Mouse (Mus musculus): ENCODE measurements around the gene Nrtn.

Nrtn gene

GRCm38 (mm10) chr17:56762769-56763731 is 5.7 kb upstream of the Nrtn start:
- DNase-seq (ENCODE audit: low read depth, low spot score): peak; percentile 84

- DNase-seq (ENCODE audit: low read depth, low spot score): peak; percentile 86
These were observed 4.7 kb upstream of the Nrtn start for GRCm38 (mm10) chr17:56761991-56762410.

GRCm38 (mm10) chr17:56761077-56761476 is 3.7 kb upstream of the Nrtn start:
- no peak for DNase-seq (ENCODE audit: low read depth, low spot score)

- DNase-seq (ENCODE audit: low read depth, low spot score): no peak
These were observed 1.9 kb upstream of the Nrtn start for GRCm38 (mm10) chr17:56759261-56759660.

- DNase-seq (ENCODE audit: low read depth, low spot score): peak; percentile 92
These were observed 802 bp upstream of the Nrtn start for GRCm38 (mm10) chr17:56758132-56758531.

GRCm38 (mm10) chr17:56756703-56757399 is 479 bp downstream of the Nrtn start:
- DNase-seq (ENCODE audit: low read depth, low spot score): no peak

- DNase-seq (ENCODE audit: low read depth, low spot score): peak; percentile 49
These were observed 2.8 kb downstream of the Nrtn start for GRCm38 (mm10) chr17:56754271-56755185.

- DNase-seq (ENCODE audit: low read depth, low spot score): no peak
These were observed 3.9 kb downstream of the Nrtn start for GRCm38 (mm10) chr17:56753452-56753851.

- peak; percentile 92 for DNase-seq (ENCODE audit: low read depth, low spot score)
These were observed 5.8 kb downstream of the Nrtn start for GRCm38 (mm10) chr17:56751404-56752072.

- DNase-seq (ENCODE audit: low read depth, low spot score): no peak
These were observed 13.2 kb downstream of the Nrtn start for GRCm38 (mm10) chr17:56744173-56744572.

- peak; percentile 75 for DNase-seq (ENCODE audit: low read depth, low spot score)
These were observed 16.6 kb downstream of the Nrtn start for GRCm38 (mm10) chr17:56740788-56741160.

GRCm38 (mm10) chr17:56740118-56740787 is 17.1 kb downstream of the Nrtn start:
- no peak for DNase-seq (ENCODE audit: low read depth, low spot score)

- no peak for DNase-seq (ENCODE audit: low read depth, low spot score)
These were observed 19.1 kb downstream of the Nrtn start for GRCm38 (mm10) chr17:56738221-56738620.

GRCm38 (mm10) chr17:56736534-56736933 is 20.8 kb downstream of the Nrtn start:
- peak; percentile 77 for DNase-seq (ENCODE audit: low read depth, low spot score)

- no peak for DNase-seq (ENCODE audit: low read depth, low spot score)
These were observed 27.7 kb downstream of the Nrtn start for GRCm38 (mm10) chr17:56729656-56730055.

GRCm38 (mm10) chr17:56729151-56729550 is 28.2 kb downstream of the Nrtn start:
- DNase-seq (ENCODE audit: low read depth, low spot score): no peak

GRCm38 (mm10) chr17:56728117-56728516 is 29.2 kb downstream of the Nrtn start:
- DNase-seq (ENCODE audit: low read depth, low spot score): no peak

GRCm38 (mm10) chr17:56727659-56728058 is 29.7 kb downstream of the Nrtn start:
- DNase-seq (ENCODE audit: low read depth, low spot score): peak; percentile 80

- DNase-seq (ENCODE audit: low read depth, low spot score): no peak
These were observed 30.2 kb downstream of the Nrtn start for GRCm38 (mm10) chr17:56727029-56727649.
